Mouse (Mus musculus) olfactory bulb, adult 2 months (tissue): ENCODE results near the gene Olfr568.

ENCODE experiments used
- CTCF ChIP-seq: fragments of 200-500 bp; IDR thresholded peaks from 2 replicates; pipeline ENCODE4 v1.5.1; 2012; ENCODE audit warnings: low read depth, mild to moderate bottlenecking, low read length, moderate library complexity; ENCODE audit not compliant: insufficient read depth
- POLR2A ChIP-seq: fragments of 200-500 bp; IDR thresholded peaks from 2 replicates; pipeline ENCODE4 v1.6.1; 2012; ENCODE audit warnings: mild to moderate bottlenecking, low read depth, low read length, moderate library complexity; ENCODE audit not compliant: insufficient read depth

- TF ChIP-seq POLR2A (no peak), CTCF (no peak)
Observed at GRCm38 (mm10) chr7:102915261-102915660, 38.3 kb downstream of the Olfr568 start.
